Mouse (Mus musculus) gastrocnemius, postnatal 36 days (tissue): ENCODE data around the gene Prkd2. TPM values are rescaled to one million over a fixed set of nuclear protein-coding genes. Genes with fewer than 3 reads are reported as not detected.

Experiments used
- DNase-seq, 2 experiments: peaks; one replicate each; pipeline ENCODE4 v3.0.0; 2022
- intact Hi-C: fragments of 180-260 bp; cut with DNase I; formaldehyde crosslinking; loops from one replicate; pipeline ENCODE4 v1.15.1; 2025
- total RNA-seq, 2 experiments: library from RNA; stranded (reverse); gene quantifications; 2 replicates each; pipeline ENCODE4 v1.2.3; 2021

Gene Prkd2
- total RNA-seq, 2 experiments from 2014 or later: 5.1 to 6.5 TPM

GRCm38 (mm10) chr7:16853302-16853831 lies 10.7 kb downstream of the Prkd2 start:
- intact Hi-C loops: no loop called here
- no peak for DNase-seq

GRCm38 (mm10) chr7:16858336-16858735 lies 15.6 kb downstream of the Prkd2 start:
- intact Hi-C loops: no loop called here

GRCm38 (mm10) chr7:16859902-16860651 lies 17.4 kb downstream of the Prkd2 start:
- intact Hi-C loops: no loop called here
- no peak for DNase-seq

More at GRCm38 (mm10) chr7:16858336-16858735, 15.6 kb downstream of the Prkd2 start:
- no peak for DNase-seq

GRCm38 (mm10) chr7:16867488-16867887 lies 24.8 kb downstream of the Prkd2 start:
- intact Hi-C loops: no loop called here
- DNase-seq: no peak

GRCm38 (mm10) chr7:16869497-16869896 lies 26.8 kb downstream of the Prkd2 start:
- intact Hi-C loops: no loop called here
- DNase-seq: no peak

GRCm38 (mm10) chr7:16871600-16871999 lies 28.9 kb downstream of the Prkd2 start:
- no peak for DNase-seq
- intact Hi-C loops: no loop called here

GRCm38 (mm10) chr7:16872478-16872877 lies 29.8 kb downstream of the Prkd2 start:
- intact Hi-C loops: no loop called here
- no peak for DNase-seq

- no peak for DNase-seq
- intact Hi-C loops: no loop called here
These were observed 30.7 kb downstream of the Prkd2 start for GRCm38 (mm10) chr7:16873392-16873791.

- peak; percentile 69 to 76 for DNase-seq
- intact Hi-C loops: loop anchor here (1.0 kb wide), 1 partner anchor 17 kb away; the partner anchor contains the start of gene Gng8
These were observed 31.5 kb downstream of the Prkd2 start for GRCm38 (mm10) chr7:16874190-16874589.

- intact Hi-C loops: loop anchor here (1.0 kb wide), 1 partner anchor 16 kb away; the partner anchor contains the start of gene Gng8
- DNase-seq: peak; percentile 99 to 100
These were observed 32.1 kb downstream of the Prkd2 start for GRCm38 (mm10) chr7:16874756-16875309.

- intact Hi-C loops: no loop called here
- DNase-seq: no peak
These were observed 32.4 kb downstream of the Prkd2 start, which contains the start of gene Dact3 for GRCm38 (mm10) chr7:16875310-16875325. TSS of gene Dact3 (plus strand) at chr7:16875317.

- no peak for DNase-seq
- intact Hi-C loops: no loop called here
These were observed 32.6 kb downstream of the Prkd2 start for GRCm38 (mm10) chr7:16875326-16875725.

GRCm38 (mm10) chr7:16876006-16876405 lies 33.3 kb downstream of the Prkd2 start:
- DNase-seq: no peak
- intact Hi-C loops: no loop called here

- DNase-seq: no peak
- intact Hi-C loops: no loop called here
These were observed 33.9 kb downstream of the Prkd2 start for GRCm38 (mm10) chr7:16876608-16877007.

GRCm38 (mm10) chr7:16877717-16878116 lies 35.0 kb downstream of the Prkd2 start:
- DNase-seq: no peak
- intact Hi-C loops: no loop called here

GRCm38 (mm10) chr7:16879796-16880547 lies 37.3 kb downstream of the Prkd2 start:
- peak in 1 of 2 experiments; percentile 35 for DNase-seq
- intact Hi-C loops: no loop called here

- intact Hi-C loops: no loop called here
These were observed 37.9 kb downstream of the Prkd2 start for GRCm38 (mm10) chr7:16880615-16881014.

GRCm38 (mm10) chr7:16883162-16883561 lies 40.5 kb downstream of the Prkd2 start:
- DNase-seq: no peak
- intact Hi-C loops: no loop called here

More at GRCm38 (mm10) chr7:16880615-16881014, 37.9 kb downstream of the Prkd2 start:
- DNase-seq: no peak

GRCm38 (mm10) chr7:16884334-16884733 lies 41.6 kb downstream of the Prkd2 start:
- DNase-seq: no peak
- intact Hi-C loops: no loop called here

- DNase-seq: no peak
- intact Hi-C loops: no loop called here
These were observed 42.6 kb downstream of the Prkd2 start for GRCm38 (mm10) chr7:16885271-16885776.

GRCm38 (mm10) chr7:16885905-16886304 lies 43.2 kb downstream of the Prkd2 start:
- no peak for DNase-seq
- intact Hi-C loops: no loop called here
